Mouse (Mus musculus): ENCODE measurements around the gene Defa17. TPM values are rescaled to one million over a fixed set of nuclear protein-coding genes. Genes with fewer than 3 reads are reported as not detected.

The Defa17 gene
- total RNA-seq (2023), result not detected

GRCm38 (mm10) chr8:21655480-21655879, at the start of gene Defa17:
Defa17 (plus strand) TSS chr8:21655780.

GRCm38 (mm10) chr8:21617883-21618282, 37.7 kb upstream of the Defa17 start, which contains the start of gene Defa26:
Defa26 (plus strand) TSS chr8:21618183.

GRCm38 (mm10) chr8:21665497-21665896, 9.9 kb downstream of the Defa17 start, which contains the start of gene Defa34:
Defa34 (plus strand) TSS chr8:21665797.

GRCm38 (mm10) chr8:21703545-21703944, 48.0 kb downstream of the Defa17 start, which contains the start of gene AY761184:
AY761184 (minus strand) TSS chr8:21703645.

Other genes with a start within 250 kb of the Defa17 start
- not detected for gene Defa36, start 228.4 kb upstream of the Defa17 start, total RNA-seq (2023)
- gene Gm7849, start 199.2 kb upstream of the Defa17 start, total RNA-seq (2023), result not detected
- not detected for gene Defa20, start 146.5 kb upstream of the Defa17 start, total RNA-seq (2023)
- gene Defa32, start 126.7 kb upstream of the Defa17 start, total RNA-seq (2023), result not detected
- not detected for gene Defa37, start 90.4 kb upstream of the Defa17 start, total RNA-seq (2023)
- not detected for gene Defa28, start 72.8 kb upstream of the Defa17 start, total RNA-seq (2023)
- not detected for gene Gm7861, start 61.3 kb upstream of the Defa17 start, total RNA-seq (2023)
- gene Defa26, start 37.6 kb upstream of the Defa17 start, total RNA-seq (2023), result not detected
- not detected for gene Defa34, start 10.0 kb downstream of the Defa17 start, total RNA-seq (2023)
- not detected for gene AY761184, start 47.9 kb downstream of the Defa17 start, total RNA-seq (2023)
- gene Defa24, start 78.7 kb downstream of the Defa17 start, total RNA-seq (2023), result not detected
- gene Defb50, start 167.8 kb downstream of the Defa17 start, total RNA-seq (2023), result not detected
- gene Defb2, start 184.1 kb downstream of the Defa17 start, total RNA-seq (2023), result not detected
- gene Defb10, start 203.1 kb downstream of the Defa17 start, total RNA-seq (2023), result not detected
- not detected for gene Defb9, start 229.6 kb downstream of the Defa17 start, total RNA-seq (2023)

All from CD8-positive naive resting alpha-beta T cell, adult 57 days (primary cell).